Mouse (Mus musculus) kidney, adult 18-20 months (tissue): ENCODE data around the gene Arpc1b.

Experiments
- DNase-seq: peaks from one replicate; pipeline ENCODE4 v3.0.0; 2021

Arpc1b gene

DNA sequence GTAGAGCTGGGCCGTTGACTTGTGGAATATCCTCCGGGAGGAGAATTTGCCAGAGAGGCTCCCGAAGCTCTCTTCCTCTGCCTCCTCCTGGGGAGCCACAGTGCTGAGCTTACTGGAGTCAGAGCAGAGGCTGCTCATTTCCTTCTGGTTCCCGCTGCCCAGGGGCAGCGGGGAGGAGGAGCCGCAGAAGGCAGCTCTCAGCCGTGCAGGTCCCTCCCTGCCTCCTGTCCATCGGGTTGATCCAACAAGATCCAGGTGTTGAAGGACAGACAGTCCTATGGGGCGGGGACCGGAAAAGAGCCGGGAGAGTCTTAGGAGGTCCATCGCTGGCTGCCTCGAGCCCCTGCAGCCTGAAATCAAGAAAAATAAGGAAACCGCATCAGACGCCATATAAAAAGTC, 51.2 kb downstream of the Arpc1b start:
- DNase-seq = no peak

DNA sequence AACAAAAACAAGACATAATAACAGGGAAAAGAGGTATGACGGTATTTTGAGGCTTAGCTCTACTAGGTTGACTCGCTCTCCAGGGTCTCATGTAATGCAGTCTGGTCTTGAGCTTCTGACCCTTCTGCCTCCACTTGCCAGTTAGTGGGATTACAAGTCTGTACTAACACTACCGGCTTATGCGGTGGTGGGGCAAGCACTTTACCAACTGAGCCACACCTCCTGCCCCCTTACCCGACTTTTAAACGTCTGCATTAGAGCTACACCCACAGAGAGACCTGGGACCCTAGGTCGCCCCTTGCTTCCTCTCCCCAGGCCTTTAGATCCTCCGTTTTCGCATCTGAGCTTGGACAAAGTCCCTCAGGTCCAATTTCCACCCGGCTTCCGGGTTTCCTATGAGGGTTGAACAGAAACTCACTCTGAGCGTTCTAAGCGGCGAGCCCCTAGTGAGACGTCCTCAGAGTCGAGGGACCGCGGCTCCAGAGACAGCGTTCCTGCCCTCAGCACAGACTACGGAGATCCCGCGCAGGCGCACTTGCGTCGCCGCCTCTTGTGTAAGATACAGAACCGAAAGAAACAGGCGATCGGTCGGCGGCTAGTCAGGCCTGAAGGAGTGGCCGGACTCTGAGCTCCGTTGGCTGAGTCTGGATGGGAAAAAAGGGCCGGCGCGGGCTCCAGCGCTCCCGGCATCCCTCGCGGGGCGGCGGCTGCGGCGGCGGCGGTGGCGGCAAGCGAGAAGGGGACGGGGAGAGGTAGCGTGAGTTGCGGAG, 52.7 kb downstream of the Arpc1b start, which contains the start of the genes Ptcd1 and Cpsf4:
Ptcd1 (minus strand) TSS at position 573 of the 770 bp plus-strand sequence.
Cpsf4 (plus strand) TSS at position 678 of the 770 bp plus-strand sequence.
- peak; percentile 99 for DNase-seq

- DNase-seq = no peak
Observed at GRCm38 (mm10) chr5:145167306-145167661, 53.3 kb downstream of the Arpc1b start.

- no peak for DNase-seq
Observed at GRCm38 (mm10) chr5:145178461-145178980, 64.5 kb downstream of the Arpc1b start.
